Mouse (Mus musculus): ENCODE results near the gene 2410131K14Rik.

DNA sequence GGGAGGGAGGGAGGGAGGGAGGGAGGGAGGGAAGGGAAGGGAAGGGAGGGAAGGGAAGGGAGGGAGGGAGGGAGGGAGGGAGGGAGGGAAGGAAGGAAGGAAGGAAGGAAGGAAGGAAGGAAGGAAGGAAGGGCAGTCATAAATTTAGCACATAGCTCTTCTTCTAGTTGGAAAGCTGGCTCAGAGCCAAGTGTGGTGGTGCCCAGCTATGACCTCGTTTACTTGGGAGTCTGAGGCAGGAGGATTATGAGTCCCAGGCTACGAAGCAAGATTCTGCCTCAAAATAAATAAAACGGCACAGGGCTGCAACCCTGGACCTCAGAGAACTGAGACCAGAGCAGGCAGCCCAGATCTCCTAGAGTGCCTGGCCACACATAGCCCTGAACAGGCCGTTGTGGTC is 47.4 kb downstream of the 2410131K14Rik start:
- TF ChIP-seq CTCF (IDR thresholded peaks at IDR 0.05; ENCODE audit: borderline replicate concordance, insufficient read depth, low read length) (no peak), POLR2A (IDR thresholded peaks at IDR 0.05; ENCODE audit: low read depth, low read length) (no peak)
